Mouse (Mus musculus): ENCODE results near the gene Tarm1.

Gene Tarm1

DNA sequence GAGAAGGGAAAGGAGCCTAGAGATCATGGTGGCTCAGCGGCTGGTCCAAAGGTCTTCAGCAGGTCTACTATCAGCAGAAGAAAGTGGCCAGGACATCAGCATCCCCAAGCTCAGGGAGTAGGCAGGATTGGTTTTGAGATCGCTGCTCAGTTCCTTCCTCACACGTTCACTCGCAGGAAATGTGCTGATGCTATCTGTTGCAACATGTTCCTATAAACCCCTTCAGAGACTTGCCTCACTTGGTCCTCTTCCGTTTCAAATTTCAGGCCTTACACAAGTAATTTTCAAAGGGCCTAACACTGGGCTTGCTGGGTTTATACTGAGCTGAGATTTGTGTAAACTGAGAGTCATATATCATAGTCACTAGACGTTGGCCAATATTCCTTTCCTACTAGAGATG, at the start of gene Tarm1:
TSS of gene Tarm1 (minus strand) at position 186 of the 400 bp plus-strand sequence.
- DNase-seq (ENCODE audit: low spot score), result no peak

DNA sequence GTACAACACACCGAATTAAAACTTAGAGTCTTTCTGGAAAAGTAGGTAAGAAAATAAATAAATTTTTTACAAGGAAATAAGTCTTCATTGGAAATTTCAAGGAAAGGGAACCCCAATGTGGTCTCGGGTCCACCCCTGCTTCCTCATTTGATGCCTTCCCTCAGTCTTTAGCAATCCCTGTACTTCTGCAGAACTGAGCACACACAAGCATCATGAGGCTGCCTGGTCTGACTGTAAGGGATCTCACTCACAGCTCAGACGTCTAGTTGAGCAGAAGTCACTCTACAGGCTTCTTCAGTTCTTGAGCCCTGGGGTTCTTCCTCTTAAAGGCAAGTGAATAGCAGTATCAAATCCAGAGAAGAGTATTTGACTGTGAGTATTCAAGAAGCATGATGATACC, 3.5 kb upstream of the Tarm1 start:
- no peak for DNase-seq (ENCODE audit: low spot score)

DNA sequence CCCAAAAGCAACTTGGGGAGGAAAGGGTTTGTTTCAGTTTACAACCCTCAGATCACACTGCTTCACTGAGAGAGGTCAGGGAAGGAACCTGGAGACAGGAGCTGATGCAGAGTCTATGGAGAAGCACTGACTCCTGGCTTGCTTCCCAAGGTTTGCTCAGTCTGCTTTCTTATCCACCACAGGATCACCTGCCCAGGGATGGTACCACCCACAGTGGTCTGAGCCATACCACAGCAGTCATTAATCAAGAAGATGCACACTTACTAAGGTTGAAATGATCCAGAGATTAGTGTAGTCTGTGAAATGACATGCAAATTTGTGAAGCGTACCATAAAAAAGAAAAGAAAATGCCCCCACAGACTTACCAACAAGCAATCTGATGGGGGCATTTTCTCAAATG, 2.0 kb downstream of the Tarm1 start:
- DNase-seq (ENCODE audit: low spot score), result no peak

DNA sequence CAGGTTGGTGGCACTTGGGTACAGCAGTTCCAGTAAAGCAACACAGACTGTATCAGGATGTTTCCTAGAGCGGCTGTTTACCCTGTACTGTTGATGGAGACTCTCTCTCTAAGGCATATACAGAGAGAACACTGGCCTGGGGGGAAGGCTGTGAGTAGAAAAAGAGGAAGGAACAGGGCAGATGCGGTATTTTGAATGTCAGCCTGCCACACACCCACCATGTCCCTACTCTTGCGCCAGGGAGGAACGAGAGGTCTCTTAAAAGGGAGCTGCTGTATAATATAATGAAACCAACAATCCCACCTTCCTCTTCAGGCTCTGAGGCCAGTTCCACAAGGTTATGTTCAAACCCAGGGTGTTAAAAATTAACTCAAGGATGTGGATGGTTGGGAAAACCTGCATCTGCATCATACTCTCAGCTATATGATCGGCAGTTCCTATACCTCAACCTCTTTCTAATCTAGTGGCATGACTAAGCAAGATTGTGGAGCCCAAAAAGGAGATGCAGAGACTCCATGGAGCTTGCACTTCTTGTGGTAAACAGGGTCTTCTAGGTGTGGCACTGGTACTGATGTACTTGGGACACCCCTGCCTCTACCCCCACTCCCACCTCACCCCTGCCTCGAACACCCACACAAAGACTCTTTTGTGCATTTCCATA, 20.3 kb downstream of the Tarm1 start:
- no peak for DNase-seq (ENCODE audit: low spot score)

DNA sequence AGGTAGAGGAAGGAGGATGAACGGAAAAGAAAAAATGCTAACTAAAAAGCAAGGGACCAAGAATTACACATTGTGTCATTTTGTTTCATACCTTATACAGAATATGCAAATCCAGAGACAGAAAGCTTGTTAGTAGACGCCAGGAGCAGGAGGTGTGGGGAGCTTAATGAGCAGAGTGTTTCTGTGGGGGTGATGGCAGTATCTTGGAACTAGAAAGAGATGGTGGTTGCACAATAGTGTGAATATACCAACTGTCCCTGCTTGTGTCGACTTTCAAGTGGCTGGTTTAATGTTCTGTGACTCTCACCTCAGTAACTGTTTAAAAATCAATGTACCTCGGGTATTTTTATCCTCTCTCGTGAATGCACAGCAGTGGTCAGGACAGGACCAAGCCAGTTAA, 25.7 kb downstream of the Tarm1 start:
- DNase-seq (ENCODE audit: low spot score), result peak; percentile 53

DNA sequence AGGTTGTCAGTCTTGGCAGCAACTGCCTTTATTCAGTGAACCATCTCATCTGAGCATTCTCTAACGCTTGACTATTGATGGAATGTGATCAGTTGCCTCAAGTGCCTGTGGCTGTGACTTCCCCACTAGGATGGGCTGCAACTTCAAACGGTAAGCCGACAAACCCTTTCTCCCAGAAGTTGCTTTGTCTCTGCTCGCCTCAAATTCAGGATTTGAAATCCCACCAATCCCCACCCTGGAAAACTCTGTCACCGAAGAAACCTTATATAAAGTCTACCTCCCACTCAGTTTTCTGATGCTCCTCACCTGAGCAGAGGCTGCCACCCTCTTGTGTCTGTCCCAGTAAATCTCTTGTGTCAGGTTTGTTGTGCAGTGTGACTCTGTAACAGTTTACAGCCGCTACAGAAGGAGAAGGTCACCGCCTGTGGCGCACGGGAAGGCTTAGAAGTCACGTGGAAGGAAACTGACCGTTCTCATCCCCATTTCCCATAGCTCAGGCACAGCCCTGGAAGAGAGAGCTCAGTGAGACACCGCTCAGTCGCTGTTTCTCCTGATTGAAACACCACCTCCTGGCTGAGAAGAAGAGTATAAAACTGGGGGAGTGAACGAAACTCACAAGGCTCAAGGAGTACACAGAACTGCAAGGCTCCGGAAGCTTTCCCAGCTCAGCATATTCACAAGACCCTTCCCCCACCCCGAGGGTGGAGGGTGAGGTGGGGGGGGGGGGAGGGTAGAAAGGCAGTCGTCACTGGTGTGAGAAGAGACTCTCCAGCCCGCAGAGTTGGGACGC, 27.9 kb downstream of the Tarm1 start:
- DNase-seq (ENCODE audit: low spot score), result no peak

DNA sequence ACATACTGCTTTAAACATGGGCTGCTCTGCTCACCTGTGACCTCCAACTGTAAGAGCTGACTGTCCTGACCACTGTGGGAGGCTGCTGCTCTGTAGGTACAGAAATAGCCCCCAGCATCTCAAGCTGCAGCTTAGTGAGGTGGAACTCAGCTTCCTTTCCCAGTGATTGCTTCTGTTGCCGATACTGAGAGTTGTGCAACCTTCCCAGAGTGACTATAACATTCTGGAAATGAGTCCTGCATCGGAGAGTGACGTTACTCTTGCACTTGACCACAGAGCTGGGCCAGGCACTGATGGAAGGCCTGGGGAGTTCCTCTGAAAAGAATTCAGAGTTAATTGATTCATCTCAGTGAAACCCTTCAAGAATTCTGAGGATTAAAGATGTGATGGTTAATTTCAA, 29.6 kb downstream of the Tarm1 start:
- no peak for DNase-seq (ENCODE audit: low spot score)

DNA sequence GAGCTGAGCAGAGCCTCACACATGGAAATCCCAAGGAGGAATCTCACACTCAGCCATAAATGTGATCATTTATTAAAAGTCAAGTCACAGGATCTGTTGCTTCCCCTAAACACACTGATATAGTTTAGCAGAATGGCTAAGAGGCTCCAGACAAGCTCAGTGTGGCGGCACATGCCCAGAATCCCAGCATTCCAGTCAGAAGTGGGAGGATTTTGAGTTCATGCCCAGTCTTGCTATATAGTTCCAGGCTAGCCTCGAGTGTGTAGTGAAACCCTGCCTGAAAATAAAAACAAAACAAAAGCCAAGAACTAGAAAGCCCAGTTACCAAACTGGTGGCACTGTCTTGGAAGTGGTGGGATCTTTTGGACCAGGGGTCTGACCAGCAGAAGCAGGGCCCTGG, 33.8 kb downstream of the Tarm1 start:
- peak; percentile 43 for DNase-seq (ENCODE audit: low spot score)

DNA sequence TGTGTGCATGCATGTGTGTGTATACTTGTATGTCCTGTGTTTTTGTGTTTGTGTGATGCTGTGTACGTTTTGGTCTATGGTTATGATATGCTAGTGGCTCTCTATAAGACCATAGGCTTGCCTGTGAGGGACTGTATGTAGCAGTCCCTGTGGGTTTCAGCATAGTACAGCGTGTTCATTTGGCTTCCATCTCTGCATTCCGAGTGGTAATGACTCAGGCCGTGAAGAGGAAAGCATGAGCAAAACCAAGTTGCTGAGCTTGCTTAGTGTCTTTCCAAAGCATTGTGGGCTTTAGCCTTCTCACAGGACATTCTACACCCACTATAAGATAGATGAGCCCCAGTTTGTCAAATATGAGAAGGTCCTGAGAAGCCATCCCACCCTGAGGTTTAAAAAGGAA, 39.1 kb downstream of the Tarm1 start:
- DNase-seq (ENCODE audit: low spot score), result no peak

DNA sequence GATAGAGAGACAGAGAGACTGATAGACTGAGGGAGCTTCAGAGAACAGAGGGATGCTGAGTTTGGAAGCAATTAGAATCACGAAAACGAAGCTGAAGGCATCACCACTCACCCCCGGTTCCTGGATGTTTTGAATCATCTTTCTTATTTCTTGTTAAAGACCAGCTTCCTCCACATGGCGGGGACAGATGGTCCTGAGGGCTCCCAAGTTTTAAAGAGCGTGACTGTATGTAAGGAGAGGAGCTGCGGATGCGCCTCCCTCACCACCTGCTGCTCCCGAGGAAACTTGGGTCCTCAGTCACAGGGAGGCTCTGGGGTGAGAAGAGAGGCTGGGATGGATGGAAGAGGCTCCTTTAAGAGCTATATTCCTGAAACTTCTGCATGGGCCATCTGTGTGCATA, 42.2 kb downstream of the Tarm1 start:
- DNase-seq (ENCODE audit: low spot score), result peak; percentile 76

DNA sequence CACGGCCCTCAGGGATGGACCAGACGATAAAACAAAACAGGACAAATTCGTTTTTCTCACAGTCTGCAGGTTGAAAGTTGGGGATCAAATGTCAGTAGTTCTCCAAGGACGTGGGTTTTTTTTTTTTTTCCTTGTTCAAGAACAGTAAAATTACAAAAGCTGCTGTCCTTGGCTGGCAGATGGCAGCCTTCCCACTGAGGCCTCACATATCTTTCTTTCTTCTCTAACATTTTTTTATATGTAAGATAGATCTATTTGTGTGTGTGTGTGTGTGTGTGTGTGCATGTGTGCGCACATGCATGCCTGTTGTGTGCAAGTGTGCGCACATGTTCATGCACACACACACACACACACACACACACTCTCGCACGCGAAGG, 44.6 kb downstream of the Tarm1 start:
- DNase-seq (ENCODE audit: low spot score), result no peak

DNA sequence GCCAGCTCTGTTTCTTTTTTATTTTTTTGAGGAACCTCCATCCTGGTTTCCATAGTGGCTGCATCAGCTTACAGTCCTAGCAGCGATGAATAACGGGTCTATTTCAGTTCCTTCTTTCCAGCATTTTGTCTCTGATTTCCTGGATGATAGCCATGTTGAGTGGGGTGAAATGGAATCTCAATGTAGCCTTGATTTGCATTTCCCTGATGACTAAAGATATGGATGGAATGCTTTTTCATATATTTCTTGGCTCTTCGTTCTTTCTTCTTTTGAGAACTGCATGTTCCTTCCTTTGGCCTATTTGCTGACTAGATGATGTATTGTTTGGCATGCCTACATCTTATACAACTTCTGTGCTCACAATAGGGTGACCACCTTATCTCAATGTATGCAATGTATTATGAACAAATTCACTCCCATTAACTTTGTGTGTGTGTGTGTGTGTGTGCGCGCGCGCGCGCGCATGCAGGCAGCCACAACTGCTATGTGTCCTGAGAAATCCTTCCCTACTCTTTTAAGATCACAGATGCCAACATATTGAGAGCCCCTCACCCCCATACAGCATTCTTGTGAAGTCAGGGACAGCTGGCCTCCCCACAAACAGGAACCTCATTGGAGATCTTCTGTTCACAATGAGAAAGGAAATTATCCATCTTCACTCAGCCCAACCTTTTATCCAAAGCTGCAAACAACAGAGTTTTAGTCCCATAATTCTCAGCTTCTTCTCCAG, 45.1 kb downstream of the Tarm1 start:
- DNase-seq (ENCODE audit: low spot score), result no peak

DNA sequence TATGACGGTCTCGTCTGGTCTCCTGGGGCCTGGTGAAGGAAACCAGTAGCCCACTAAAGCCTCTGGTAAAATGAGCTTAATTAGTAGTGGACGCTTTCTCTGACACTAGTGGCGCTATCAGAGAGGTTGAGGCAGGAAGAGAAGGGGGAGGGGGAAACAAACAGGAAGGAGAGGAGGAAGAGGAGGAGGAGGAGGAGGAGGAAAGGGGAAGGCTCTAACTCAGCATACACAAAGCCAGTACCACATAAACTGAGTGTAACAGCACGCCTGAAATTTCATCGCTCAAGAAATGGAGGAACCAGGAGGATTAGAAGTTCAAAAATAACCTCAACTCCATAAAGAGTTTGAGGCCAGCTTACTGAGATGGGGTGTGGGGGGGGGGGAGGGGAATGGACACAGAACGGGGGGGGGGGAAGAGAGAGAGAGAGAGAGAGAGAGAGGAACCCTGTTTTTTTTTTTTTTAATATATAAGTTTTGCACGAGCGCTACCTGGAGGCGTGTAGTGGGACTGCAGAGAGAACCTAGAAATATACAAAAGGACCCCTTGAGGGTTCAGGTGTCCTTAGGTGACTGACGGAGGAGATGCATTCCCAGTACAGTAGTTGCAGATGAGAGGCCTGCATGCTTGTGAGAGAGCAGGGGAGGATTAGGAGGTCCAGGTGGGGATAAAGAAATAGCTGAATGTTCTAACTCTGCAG, 48.8 kb downstream of the Tarm1 start:
- DNase-seq (ENCODE audit: low spot score), result no peak

DNA sequence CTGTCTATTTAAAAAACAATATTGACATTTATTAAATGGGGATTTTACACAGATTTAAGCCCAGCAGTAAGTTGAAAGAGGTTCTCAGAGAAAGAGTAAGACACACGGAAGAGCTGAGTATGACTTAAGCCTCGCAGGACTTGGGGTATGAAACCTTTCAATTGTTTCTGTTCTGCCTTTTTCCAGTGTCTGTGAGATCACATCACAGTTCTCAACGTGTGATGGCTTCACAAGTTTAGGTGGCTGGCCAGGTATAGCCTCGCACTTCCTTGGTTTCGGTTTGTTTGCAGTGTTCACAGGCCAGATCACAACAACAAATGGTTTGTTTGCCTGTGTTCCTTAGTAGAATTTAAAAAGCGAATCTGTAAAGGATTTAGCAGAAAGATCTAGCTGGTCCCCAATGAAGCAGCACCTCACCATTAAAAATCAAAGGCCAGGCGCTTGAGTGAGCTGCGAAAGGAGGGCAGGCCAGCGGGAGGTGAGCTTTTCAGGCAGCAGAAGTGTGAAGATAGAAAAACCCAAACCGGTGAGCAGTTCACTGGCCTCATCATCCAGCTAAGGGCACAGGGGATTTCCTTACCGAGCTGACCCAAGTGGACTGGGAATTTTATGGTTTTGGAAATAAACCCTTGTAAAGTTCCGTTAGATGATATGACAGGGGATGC, 49.5 kb downstream of the Tarm1 start:
- no peak for DNase-seq (ENCODE audit: low spot score)

DNA sequence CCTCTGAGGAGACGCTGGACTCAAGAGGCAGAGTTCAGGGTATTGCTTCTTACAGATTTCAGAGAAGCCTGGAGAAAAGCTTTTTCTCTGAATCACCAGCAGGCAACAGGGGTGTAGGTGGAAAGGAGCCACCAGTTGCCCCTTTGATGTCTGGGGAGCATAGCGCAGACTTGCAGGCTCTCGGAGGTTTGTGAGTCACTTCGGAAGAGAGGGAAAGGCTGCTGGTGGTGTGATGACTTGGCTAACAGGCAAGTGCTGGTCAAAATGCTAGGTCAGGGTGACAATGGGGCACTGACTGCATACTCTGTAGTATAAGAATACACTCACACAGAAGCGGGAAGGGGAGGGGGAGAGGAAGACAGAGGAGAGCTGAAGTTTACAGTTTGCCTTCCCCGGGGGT, 51.3 kb downstream of the Tarm1 start:
- DNase-seq (ENCODE audit: low spot score), result no peak

DNA sequence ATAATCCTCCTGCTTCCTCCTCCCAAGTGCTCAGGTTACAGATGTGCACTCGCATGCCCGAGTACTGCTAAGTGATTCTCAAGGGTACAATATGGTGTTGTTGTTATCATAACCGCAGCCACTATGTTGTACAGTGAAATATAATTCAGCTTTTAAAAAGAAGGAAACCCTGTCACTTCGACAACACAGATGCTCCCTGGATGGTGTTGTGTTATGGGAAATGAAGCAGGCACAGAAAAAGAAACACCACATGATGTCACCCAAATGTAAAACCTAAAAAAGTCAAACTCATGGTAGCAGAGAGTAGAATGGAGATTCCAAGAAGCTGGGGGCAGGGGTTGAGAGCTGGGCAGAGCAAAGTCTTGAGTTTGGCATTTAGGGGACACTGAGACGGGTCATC, 51.8 kb downstream of the Tarm1 start:
- no peak for DNase-seq (ENCODE audit: low spot score)

DNA sequence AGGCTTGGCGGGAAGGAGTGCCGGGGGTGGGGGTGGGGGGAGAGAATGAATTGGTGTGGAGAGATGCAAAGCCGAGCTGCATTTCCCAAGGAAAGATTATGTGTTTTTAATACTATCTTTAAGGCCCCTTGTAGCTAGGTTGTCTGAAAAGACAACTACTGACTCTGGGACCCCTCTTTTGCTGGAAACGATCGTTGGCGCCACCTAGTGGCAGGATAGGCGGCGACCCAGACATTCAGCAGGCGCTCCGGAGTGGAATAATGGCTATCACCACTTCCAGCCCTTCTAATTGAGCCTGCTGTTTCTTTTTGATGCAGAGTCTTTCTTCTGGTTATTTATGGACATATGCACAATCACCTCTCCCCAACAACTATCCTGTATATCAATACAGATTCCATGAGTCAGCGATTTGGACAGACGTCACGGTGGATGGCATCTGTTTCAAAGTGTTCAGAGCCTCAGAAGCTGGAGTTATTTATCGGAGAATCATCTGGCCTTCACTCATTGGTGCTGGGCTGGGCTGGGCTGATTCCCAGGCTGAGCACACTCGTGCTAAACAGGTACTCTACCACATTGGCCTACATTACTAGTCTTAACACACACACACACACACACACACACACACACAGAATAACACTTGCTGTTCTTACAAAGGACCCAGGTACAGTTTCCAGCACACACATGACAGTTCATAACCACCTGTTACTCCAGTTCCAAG, 53.5 kb downstream of the Tarm1 start:
- peak; percentile 84 for DNase-seq (ENCODE audit: low spot score)

DNA sequence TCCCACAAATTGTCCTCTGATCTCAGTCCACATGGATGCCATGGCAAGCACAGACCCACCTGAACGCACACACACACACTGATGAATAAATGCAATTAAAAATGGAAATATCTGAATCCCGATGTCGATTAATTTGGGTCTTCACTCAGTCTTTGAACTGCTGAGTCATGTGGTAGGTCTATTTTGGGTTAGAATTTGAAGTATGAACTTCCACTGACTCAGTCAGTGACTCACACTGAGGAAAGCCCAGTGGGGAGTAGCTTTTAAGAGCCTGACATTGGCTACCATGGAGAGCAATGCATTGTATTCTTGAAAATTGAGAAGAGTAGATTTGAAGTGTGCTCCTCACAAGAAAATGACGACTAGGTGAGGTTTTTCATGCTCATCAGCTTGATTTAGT, 55.4 kb downstream of the Tarm1 start:
- DNase-seq (ENCODE audit: low spot score), result no peak

DNA sequence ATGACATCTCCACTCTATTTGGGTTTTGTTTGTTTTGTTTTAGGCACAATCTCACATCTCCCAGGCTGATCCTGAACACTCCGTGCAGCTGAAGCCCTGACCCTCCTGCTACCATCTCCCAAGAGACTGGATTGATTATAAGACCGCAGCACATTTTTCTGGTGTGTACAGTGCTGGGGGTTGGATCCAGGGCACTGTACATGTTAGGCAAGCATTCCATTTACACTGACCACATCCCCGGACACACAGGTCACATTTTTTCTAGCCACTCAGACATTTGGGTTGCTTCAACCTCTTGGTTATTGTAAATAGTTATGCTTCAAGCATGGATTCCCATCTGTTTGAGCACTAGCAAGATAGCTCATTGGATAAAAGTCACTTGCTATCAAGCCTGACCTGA, 55.8 kb downstream of the Tarm1 start:
- no peak for DNase-seq (ENCODE audit: low spot score)

DNA sequence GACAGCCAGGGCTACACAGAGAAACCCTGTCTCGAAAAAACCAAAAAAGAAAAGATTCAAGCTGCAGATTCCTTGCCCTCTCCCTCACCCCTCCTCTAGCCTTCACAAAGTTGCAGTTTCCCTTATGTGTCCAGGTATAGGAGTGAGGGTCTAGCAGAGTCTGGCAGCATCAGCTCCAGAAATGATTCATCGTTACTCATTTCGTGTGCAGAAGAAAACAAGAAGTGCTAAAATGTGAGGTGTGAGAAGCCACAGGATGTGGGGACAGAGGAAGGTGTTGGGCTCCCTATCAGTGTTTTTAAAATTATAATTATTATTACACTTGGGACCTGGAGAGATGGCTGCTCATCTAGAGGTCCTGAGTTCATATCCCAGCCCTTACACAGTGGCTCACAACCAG, 57.7 kb downstream of the Tarm1 start:
- DNase-seq (ENCODE audit: low spot score), result no peak

DNA sequence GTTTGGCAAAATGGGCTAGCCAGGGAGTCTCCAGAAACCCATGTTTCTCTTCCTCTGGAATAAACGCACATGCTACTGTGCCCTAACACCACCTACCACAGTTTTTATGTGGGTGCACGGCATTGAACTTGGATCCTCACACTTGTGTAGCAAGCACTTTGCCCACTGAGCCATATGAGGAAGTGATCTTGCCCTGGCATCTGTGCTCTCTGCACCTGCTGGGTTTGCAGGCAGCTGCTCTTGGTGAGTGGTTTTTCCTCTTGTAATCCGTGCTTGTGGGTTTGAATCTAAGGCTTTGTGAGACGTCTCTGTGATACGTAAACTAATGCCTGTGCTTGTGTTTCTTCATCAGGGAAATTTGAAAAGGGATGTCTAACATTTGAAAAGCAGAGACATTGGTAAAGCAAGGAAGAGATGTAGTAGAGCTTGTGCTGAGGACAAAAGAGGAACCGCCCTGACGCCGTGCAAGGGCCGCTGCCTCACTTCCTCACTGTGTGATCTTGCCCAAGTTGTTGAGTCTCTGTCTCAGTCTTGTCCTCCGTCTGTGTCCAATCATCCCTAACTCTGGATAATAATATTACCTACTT, 59.9 kb downstream of the Tarm1 start:
- no peak for DNase-seq (ENCODE audit: low spot score)
